Mouse (Mus musculus) yolk sac, embryonic 10.5 days (tissue): ENCODE data around the gene Skint9.
"Not testable (repeated sequence)": the region's sequence is repeated elsewhere in the genome, so short reads cannot be mapped to it uniquely, and the experiment has no call there.

Experiments
- DNase-seq: peaks from one replicate; pipeline ENCODE4 v3.0.0-alpha.2; 2017; ENCODE audit warnings: low spot score

Gene Skint9

DNA sequence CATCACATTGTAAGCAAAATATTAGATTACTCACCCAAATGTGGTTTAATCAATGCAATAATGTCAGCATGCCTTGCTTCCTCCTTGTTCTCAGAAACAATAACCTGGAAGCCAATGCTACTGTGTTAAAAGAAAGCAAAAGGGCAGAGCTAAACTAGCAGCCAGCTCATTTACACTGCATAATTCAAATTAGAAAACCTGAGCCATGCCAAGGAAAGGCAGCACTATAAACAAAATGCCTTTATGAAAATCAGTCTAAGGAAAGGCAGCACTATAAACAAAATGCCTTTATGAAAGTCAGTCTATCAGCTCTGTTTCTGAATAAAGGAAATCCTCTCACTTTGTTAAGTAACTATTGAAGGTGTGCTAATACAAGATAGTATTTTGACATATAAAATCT is at the start of gene Skint9:
Gene Skint9, minus strand, starts transcription at position 101 of the 400 bp plus-strand sequence.
- DNase-seq = no peak

DNA sequence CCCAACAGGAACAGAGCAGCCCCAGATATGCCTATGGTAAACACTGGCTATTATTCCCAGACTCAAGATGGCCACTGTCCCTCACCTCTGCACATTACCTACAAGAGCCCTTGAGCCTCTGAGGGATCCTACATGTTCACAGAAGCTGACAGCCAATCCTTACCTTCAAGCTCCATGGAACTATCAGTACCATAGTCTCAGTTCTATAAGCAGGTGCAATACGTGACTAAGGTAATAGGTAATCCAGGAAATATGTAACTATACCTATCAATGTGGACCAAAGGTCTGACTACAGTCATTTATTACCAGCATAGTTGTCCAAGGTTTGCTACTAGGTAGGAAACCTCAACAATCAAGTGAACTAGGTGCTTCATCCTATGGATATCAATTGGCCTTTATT is 1.1 kb downstream of the Skint9 start:
- no peak for DNase-seq

DNA sequence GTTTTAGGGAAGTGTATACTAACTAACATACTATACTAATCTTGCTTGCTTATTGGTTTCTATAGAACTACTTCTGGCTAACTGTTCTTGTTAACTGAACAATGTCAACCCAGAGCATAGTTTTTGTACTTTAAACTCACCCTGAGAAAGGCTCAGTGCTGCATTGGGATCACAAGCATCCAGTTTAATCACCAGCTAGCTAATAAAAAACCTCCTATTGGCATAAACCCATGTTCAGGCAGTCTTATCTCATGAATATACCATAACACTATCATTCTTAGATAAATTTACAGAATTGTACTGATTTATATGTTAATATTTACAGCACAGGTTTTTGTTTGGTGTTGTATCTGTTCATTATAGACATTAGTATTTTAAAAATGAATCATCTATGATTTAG is 1.6 kb downstream of the Skint9 start:
- DNase-seq = no peak

DNA sequence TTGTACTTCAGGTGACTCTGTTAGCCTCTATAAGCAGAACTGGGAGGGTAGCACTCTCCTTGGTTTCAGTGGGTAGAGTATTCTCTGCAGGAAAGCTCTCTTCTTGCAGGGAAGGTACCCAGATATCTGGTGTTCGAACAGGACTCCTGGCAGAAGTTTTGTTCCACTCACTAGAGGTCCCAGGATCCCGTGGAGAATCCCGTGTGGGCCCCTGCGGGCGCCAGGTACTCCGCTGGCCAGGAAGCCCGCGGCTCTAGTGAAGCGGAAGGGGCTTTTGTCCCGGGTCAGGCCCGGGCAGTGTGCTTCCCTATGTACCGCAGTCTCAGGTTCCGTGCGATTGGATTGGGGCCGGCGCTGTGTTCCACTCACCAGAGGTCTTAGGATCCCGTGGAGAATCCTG is 84.7 kb downstream of the Skint9 start:
- DNase-seq = not testable (repeated sequence)
